In the genomic region with DNA sequence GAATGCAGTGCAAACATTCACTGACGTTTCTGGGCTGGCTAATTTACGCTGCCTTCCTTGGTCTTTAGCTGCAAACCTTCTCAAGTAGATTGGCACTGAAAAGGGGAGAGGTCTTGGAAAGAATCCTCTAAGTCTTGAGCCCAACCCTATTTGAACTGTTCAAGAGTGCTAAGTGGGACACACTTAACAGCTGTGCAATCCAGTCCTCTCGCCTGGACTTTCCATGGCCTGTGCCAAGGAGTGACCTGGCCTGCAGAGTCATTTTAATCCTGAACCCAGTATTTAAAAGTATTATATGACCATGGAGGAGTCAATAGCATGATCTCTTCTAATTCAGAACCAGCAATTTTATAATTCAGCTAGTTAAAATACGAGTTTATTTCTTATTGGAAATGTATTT, we compare ENCODE assay signal across 20 mouse cellular contexts. TPM values are rescaled to one million over a fixed set of nuclear protein-coding genes. Genes with fewer than 3 reads are reported as not detected.
DNase-seq lines count a peak whose midpoint lies in the region; ATAC-seq and TF ChIP-seq lines count a peak whose summit lies in the region.
"Had no signal": no experiment of that assay in that cellular context is flagged by ENCODE, and none has a peak within 500 bp of the region (broad histone marks: within the 10 kb centered on the region; RNA-seq: fewer than 3 reads in every experiment).

No protein-coding gene starts in this region.

- H3K4me3 ChIP-seq in heart, embryonic 11.5 days (ENCODE audit: low read depth, low read length) = no peak overlapping the region
- no peak overlapping the region for H3K4me3 ChIP-seq in gastrocnemius, adult 2 months
- H3K4me3 ChIP-seq: embryonic facial prominence, embryonic 10.5 days; forebrain, embryonic 13.5 days; hindbrain, embryonic 15.5 days had no signal

- 64% methylated on average over 4 of the region's 4 CpGs for WGBS in heart, embryonic 11.5 days (ENCODE audit: insufficient replicate concordance)

- no peak overlapping the region for H3K9ac ChIP-seq in heart, embryonic 11.5 days (ENCODE audit: low read depth, low read length)
- H3K9ac ChIP-seq: forebrain, embryonic 13.5 days; forebrain, postnatal 0 days; hindbrain, embryonic 15.5 days had no signal

- no peak overlapping the region for H3K4me2 ChIP-seq in heart, embryonic 11.5 days
- H3K4me2 ChIP-seq: forebrain, embryonic 13.5 days; hindbrain, embryonic 15.5 days had no signal

- no peak for ATAC-seq in heart, embryonic 11.5 days (replicated peaks; ENCODE audit: insufficient number of reproducible peaks, low FRiP score, low TSS enrichment)
- ATAC-seq: activated CD4-positive, CD25-positive, alpha-beta regulatory T cell, adult 4 months; forebrain, embryonic 13.5 days; forebrain, postnatal 0 days; intestine, embryonic 16.5 days; Patski had no signal

- no peaks in the 10 kb centered on the region for H3K36me3 ChIP-seq in heart, embryonic 11.5 days (ENCODE audit: control insufficient read depth, insufficient read depth, low read length)
- H3K36me3 ChIP-seq: embryonic facial prominence, embryonic 10.5 days; hindbrain, embryonic 15.5 days had no signal

- H3K4me1 ChIP-seq in heart, embryonic 11.5 days (ENCODE audit: control insufficient read depth, insufficient read depth, low read length) = no peaks in the 10 kb centered on the region
- H3K4me1 ChIP-seq: embryonic facial prominence, embryonic 10.5 days; forebrain, embryonic 13.5 days; hindbrain, embryonic 15.5 days had no signal

- no peak for TF ChIP-seq CTCF in gastrocnemius, adult 2 months (IDR thresholded peaks at IDR 0.05)

- no peaks in the 10 kb centered on the region for H3K9me3 ChIP-seq in heart, embryonic 11.5 days (replicated peaks; ENCODE audit: control insufficient read depth, low read length)
- H3K9me3 ChIP-seq: embryonic facial prominence, embryonic 10.5 days; forebrain, embryonic 13.5 days; hindbrain, embryonic 15.5 days had no signal

- no peak overlapping the region for H3K27ac ChIP-seq in heart, embryonic 11.5 days (ENCODE audit: low read depth, low read length)
- H3K27ac ChIP-seq in gastrocnemius, adult 2 months = no peak overlapping the region; the same call in 1 of the 2 replicates
- H3K27ac ChIP-seq: embryonic facial prominence, embryonic 10.5 days; forebrain, embryonic 13.5 days; hindbrain, embryonic 15.5 days had no signal

- no peaks in the 10 kb centered on the region for H3K27me3 ChIP-seq in heart, embryonic 11.5 days (ENCODE audit: control insufficient read depth, insufficient read depth, low read length)
- H3K27me3 ChIP-seq: CH12.LX; forebrain, embryonic 13.5 days; hindbrain, embryonic 15.5 days had no signal

- peak; percentile 19 to 41 for DNase-seq in heart, adult 18-20 months
- peak; percentile 57 for DNase-seq in gastrocnemius, adult 2 months
- DNase-seq in gastrocnemius, postnatal 14 days = peak; percentile 22
- DNase-seq in heart, postnatal 36 days = peak; percentile 5 to 6
- no peak for DNase-seq in right cerebral cortex, postnatal 4 days
- no peak for DNase-seq in left cerebral cortex, adult 11 months (ENCODE audit: low spot score)
- DNase-seq: adrenal gland, adult 8-10 months; adrenal gland, postnatal 36 days; cerebellum, adult 2 months; cerebellum, postnatal 10 days; forebrain, postnatal 0 days; kidney, adult 2 months had no signal

- intact Hi-C loops in gastrocnemius, adult 2 months (cut with DNase I) = no loop called here
- intact Hi-C loops in gastrocnemius, postnatal 14 days (cut with DNase I; ENCODE audit: low total_unique reads) = no loop called here
- intact Hi-C loops in heart, postnatal 36 days (cut with DNase I) = no loop called here

RNA-seq across cellular contexts. Expression of gene Rps6ka6, which starts 49.9 kb away (rescaled TPM):
- total RNA-seq in heart, adult 18-20 months (2021) = under 1 TPM; 0.27 to 0.31 TPM
- 20.1 and 20.2 TPM in 2 replicates for polyA plus RNA-seq in heart, embryonic 11.5 days (2014; fragmentation: Nextera tagmentation; extraction: Ambion mirVana)
- total RNA-seq in gastrocnemius, adult 2 months (2021) = under 1 TPM; 0.13 to 0.75 TPM
- total RNA-seq in gastrocnemius, postnatal 14 days (2021) = 1 to 10 TPM; 1.1 to 1.4 TPM
- total RNA-seq in heart, postnatal 36 days (2021) = under 1 TPM; 0.14 to 0.42 TPM
- total RNA-seq: CH12.LX had no signal
- polyA plus RNA-seq: activated CD4-positive, CD25-positive, alpha-beta regulatory T cell, adult 4 months had no signal

Comparison
In these comparisons a context has a peak if more than half of its experiments do, and no peak if none do; other contexts are left out.
1. DNase-seq: peak in heart, adult 18-20 months (2 of 2), gastrocnemius, adult 2 months (single experiment), gastrocnemius, postnatal 14 days (single experiment) and heart, postnatal 36 days (2 of 2); none in right cerebral cortex, postnatal 4 days (single experiment) and left cerebral cortex, adult 11 months (single experiment).